Mouse (Mus musculus) megakaryocyte, embryonic 14.5 days (primary cell): ENCODE data around the gene Osgepl1.

Experiments
- FLI1 ChIP-seq: IDR thresholded peaks from 2 replicates; pipeline ENCODE4 v1.6.1; 2012; ENCODE audit warnings: low read length, inconsistent platforms, mixed read lengths
- GATA1 ChIP-seq: IDR thresholded peaks from 3 replicates; pipeline ENCODE4 v1.6.1; 2012; ENCODE audit warnings: mixed read lengths, low read length, inconsistent platforms, borderline replicate concordance

GRCm38 (mm10) chr1:53291197-53291596 is 22.2 kb upstream of the Osgepl1 start:
- no peak for TF ChIP-seq GATA1
- TF ChIP-seq FLI1 = no peak
